Mouse (Mus musculus): ENCODE data around the gene Bbip1.

DNA sequence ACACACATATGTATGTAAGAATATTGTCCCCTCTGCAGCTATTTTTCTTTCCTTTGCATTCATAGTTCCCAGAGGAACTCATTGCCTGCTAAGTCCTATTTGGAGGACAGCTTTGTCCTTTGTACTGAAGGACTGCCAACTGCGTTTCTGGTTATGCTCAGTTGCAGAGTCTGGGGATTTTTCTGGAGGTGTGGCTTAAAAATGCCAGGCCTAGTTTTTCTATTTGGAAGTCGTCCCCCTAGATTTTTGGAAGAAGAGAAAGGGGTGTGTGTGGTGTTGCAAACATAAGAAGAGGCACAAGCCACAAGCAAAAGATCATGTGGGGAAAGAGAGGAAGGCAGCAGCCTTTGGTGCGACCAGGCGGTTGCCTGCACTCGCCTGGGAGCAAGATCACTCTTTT, 46.4 kb downstream of the Bbip1 start:
- TF ChIP-seq MYC (IDR thresholded peaks at IDR 0.05; ENCODE audit: low read depth, low read length) (no peak), ETS1 (IDR thresholded peaks at IDR 0.05; ENCODE audit: low read depth, low read length) (no peak), E2F4 (IDR thresholded peaks at IDR 0.05; ENCODE audit: borderline replicate concordance, low read depth, low read length) (no peak), ZC3H11A (IDR thresholded peaks at IDR 0.05; ENCODE audit: low read depth, low read length) (no peak), MXI1 (IDR thresholded peaks at IDR 0.05; ENCODE audit: low read depth, low read length) (no peak), CTCF (IDR thresholded peaks at IDR 0.05 in 2 of 3, conservative IDR thresholded peaks at IDR 0.05 in 1 of 3; ENCODE audit: control insufficient read depth in 1 of 3, insufficient read depth in 1 of 3, low read depth in 2 of 3, low read length in 3 of 3, poor library complexity in 1 of 3, severe bottlenecking in 1 of 3) (no peak), USF1 (IDR thresholded peaks at IDR 0.05; ENCODE audit: low read depth, low read length) (no peak), ZNF384 (IDR thresholded peaks at IDR 0.05; ENCODE audit: low read depth, low read length) (no peak), GATA1 (IDR thresholded peaks at IDR 0.05; ENCODE audit: low read depth, low read length) (no peak), TCF12 (IDR thresholded peaks at IDR 0.05; ENCODE audit: low read depth, low read length) (no peak), ZKSCAN1 (IDR thresholded peaks at IDR 0.05; ENCODE audit: low read depth, low read length) (no peak), POLR2A (IDR thresholded peaks at IDR 0.05; ENCODE audit: control insufficient read depth in 1 of 2, insufficient read depth in 1 of 2, low read depth in 1 of 2, low read length in 2 of 2, poor library complexity in 1 of 2) (no peak), KAT2A (conservative IDR thresholded peaks at IDR 0.05; ENCODE audit: low read depth, low read length) (no peak)

All from MEL (cell line).